Mouse (Mus musculus): Measurements from ENCODE around the gene Ern2. TPM values are rescaled to one million over a fixed set of nuclear protein-coding genes. Genes with fewer than 3 reads are reported as not detected.

Gene Ern2
- polyA plus RNA-seq, 1 experiment from 2014 or later = 0.97 TPM

GRCm38 (mm10) chr7:122158488-122158887 is 27.5 kb downstream of the Ern2 start:
- Histone ChIP-seq H3K36me3 (peaks cover 7% of the 10 kb centered on the region), H3K4me2 (peak overlapping the region; percentile 98), H3K9ac (peak overlapping the region; percentile 82), H3K4me3 (peak overlapping the region; percentile 71), H3K9me3 (no peaks in the 10 kb centered on the region), H3K27me3 (no peaks in the 10 kb centered on the region), H3K4me1 (replicated peaks) (peaks cover 40% of the 10 kb centered on the region), H3K27ac (peak overlapping the region; percentile 79; the same call in 1 of the 2 replicates)
- ATAC-seq (ENCODE audit: low FRiP score) = no peak
- 7% methylated on average over 13 of the region's 13 CpGs for WGBS

DNA sequence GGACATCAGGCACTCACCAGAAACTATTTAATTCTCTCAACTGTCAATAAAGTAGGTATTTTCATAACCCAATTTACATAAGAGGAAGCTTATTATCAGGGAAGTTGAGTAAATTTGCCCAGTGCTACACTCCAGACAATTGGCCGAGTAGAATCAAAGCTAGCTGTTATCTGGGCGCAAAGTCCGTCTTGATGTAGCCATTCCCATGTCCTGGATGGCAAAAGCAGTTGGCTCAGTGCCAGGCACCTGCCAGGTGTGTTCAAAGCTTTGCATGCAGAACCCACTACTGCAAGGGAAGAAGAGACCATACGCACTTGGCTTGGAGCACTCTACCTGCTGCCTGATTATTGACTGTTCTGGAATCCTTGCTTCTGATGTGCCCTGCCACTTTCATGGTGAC is 33.5 kb downstream of the Ern2 start:
- Histone ChIP-seq H3K4me2 (no peak overlapping the region), H3K4me3 (no peak overlapping the region), H3K27me3 (no peaks in the 10 kb centered on the region), H3K27ac (no peak overlapping the region), H3K4me1 (replicated peaks) (peaks cover 3% of the 10 kb centered on the region; the same call in 1 of the 2 replicates), H3K36me3 (peaks cover 39% of the 10 kb centered on the region), H3K9me3 (no peaks in the 10 kb centered on the region), H3K9ac (no peak overlapping the region)
- 91% methylated on average over 4 of the region's 4 CpGs for WGBS
- no peak for ATAC-seq (ENCODE audit: low FRiP score)

DNA sequence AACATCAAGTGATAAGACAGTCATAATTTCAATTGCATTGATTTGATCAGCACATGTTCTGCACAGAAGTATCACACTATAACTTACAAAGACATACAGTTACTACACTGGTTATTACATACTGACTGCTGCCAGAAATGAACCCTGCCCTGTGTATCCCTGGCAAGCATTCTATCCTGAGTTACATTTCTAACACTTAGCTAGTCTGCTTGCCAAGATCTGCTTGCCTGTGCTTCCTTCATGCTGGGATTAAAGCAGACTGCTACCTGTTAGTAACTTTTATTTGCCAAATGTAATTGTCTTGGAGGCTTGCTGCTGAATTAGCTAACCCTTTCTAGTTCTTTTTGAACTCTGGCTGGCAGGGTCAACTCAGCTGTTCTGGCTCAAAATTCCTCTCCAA is 45.0 kb downstream of the Ern2 start:
- Histone ChIP-seq H3K4me3 (no peak overlapping the region), H3K4me1 (replicated peaks) (no peaks in the 10 kb centered on the region), H3K36me3 (peaks cover 94% of the 10 kb centered on the region), H3K4me2 (no peak overlapping the region), H3K27me3 (no peaks in the 10 kb centered on the region), H3K27ac (no peak overlapping the region), H3K9me3 (no peaks in the 10 kb centered on the region), H3K9ac (no peak overlapping the region)
- no peak for ATAC-seq (ENCODE audit: low FRiP score)

DNA sequence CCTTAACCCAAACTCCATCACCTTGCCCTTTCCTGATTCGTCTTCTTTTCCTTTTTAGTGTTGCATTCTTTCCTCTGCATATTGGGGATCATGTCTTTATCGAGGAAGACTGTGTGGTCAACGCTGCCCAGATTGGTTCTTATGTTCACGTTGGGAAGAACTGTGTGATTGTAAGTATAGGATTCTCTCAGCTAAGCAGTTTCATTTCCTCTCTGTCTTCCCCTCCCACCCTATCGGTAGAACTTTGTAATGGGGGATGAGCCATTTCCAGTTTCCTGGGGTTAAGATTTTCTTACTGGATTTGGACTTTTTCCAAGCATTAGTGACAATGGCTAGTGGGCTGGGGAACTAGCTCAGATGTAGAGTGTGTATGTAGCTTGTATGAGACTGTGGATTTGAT is 47.8 kb downstream of the Ern2 start:
- no peak for ATAC-seq (ENCODE audit: low FRiP score)
- Histone ChIP-seq H3K9ac (no peak overlapping the region), H3K4me1 (replicated peaks) (peaks cover 9% of the 10 kb centered on the region), H3K36me3 (peaks cover 84% of the 10 kb centered on the region), H3K4me3 (no peak overlapping the region), H3K27me3 (no peaks in the 10 kb centered on the region), H3K27ac (no peak overlapping the region), H3K9me3 (no peaks in the 10 kb centered on the region), H3K4me2 (no peak overlapping the region)
- WGBS = 98% methylated on average over 5 of the region's 5 CpGs

DNA sequence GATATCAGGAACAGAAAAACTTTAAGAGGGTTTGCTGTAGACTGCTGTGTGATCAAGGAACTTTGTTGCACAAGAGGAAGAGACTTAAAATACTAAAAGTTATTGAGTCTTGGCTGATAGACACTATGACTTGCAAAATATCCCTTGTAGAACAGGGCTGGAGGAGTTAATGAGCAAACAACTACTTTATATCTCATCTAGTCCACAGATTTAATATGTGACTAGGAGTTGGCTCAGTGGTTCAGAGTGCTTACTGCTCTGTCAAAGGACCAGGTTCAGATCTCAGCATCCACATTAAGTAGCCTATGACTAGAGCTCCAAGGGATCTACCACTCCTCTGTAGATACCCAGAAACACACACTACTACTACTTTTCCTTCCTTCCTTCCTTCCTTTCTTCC is 48.9 kb downstream of the Ern2 start:
- Histone ChIP-seq H3K9me3 (no peaks in the 10 kb centered on the region), H3K27ac (no peak overlapping the region), H3K4me3 (no peak overlapping the region), H3K4me1 (replicated peaks) (peaks cover 13% of the 10 kb centered on the region), H3K27me3 (no peaks in the 10 kb centered on the region), H3K36me3 (peaks cover 75% of the 10 kb centered on the region), H3K4me2 (no peak overlapping the region), H3K9ac (no peak overlapping the region)
- ATAC-seq (ENCODE audit: low FRiP score) = no peak

GRCm38 (mm10) chr7:122135070-122135469 is 50.9 kb downstream of the Ern2 start:
- no peaks in the 10 kb centered on the region for H3K27me3 ChIP-seq
- H3K4me1 ChIP-seq (replicated peaks) = peaks cover 14% of the 10 kb centered on the region
- 75% methylated on average over 10 of the region's 10 CpGs for WGBS
- H3K4me3 ChIP-seq = no peak overlapping the region
- H3K9me3 ChIP-seq = no peaks in the 10 kb centered on the region
- no peak overlapping the region for H3K9ac ChIP-seq
- no peak overlapping the region for H3K27ac ChIP-seq
- peaks cover 56% of the 10 kb centered on the region for H3K36me3 ChIP-seq
- ATAC-seq (ENCODE audit: low FRiP score) = no peak
- no peak overlapping the region for H3K4me2 ChIP-seq

GRCm38 (mm10) chr7:122133338-122133625 is 52.7 kb downstream of the Ern2 start:
- Histone ChIP-seq H3K4me3 (peak overlapping the region; percentile 94), H3K36me3 (peaks cover 38% of the 10 kb centered on the region), H3K27me3 (no peaks in the 10 kb centered on the region), H3K9ac (peak overlapping the region; percentile 94), H3K9me3 (no peaks in the 10 kb centered on the region), H3K27ac (peak overlapping the region; percentile 81), H3K4me2 (peak overlapping the region; percentile 94), H3K4me1 (replicated peaks) (peaks cover 14% of the 10 kb centered on the region)
- ATAC-seq (ENCODE audit: low FRiP score) = no peak; the same call in 1 of the 2 replicates
- 22% methylated on average over 8 of the region's 8 CpGs for WGBS

GRCm38 (mm10) chr7:122132497-122133337 is 53.3 kb downstream of the Ern2 start, which contains the start of the genes Palb2 and Dctn5:
Palb2 (minus strand) TSS chr7:122132985.
Dctn5 (plus strand) TSS chr7:122133041.
- ATAC-seq (ENCODE audit: low FRiP score) = peak; percentile 95
- no peaks in the 10 kb centered on the region for H3K9me3 ChIP-seq
- peak within 1 kb of the TSS; percentile 94 for H3K9ac ChIP-seq
- peaks cover 14% of the 10 kb centered on the region for H3K4me1 ChIP-seq (replicated peaks)
- H3K27ac ChIP-seq = peak within 1 kb of the TSS; percentile 81
- H3K4me2 ChIP-seq = peak within 1 kb of the TSS; percentile 94
- peak within 1 kb of the TSS; percentile 94 for H3K4me3 ChIP-seq
- peaks cover 37% of the 10 kb centered on the region for H3K36me3 ChIP-seq
- under 1% methylated on average over 54 of the region's 54 CpGs for WGBS
- H3K27me3 ChIP-seq = no peaks in the 10 kb centered on the region

DNA sequence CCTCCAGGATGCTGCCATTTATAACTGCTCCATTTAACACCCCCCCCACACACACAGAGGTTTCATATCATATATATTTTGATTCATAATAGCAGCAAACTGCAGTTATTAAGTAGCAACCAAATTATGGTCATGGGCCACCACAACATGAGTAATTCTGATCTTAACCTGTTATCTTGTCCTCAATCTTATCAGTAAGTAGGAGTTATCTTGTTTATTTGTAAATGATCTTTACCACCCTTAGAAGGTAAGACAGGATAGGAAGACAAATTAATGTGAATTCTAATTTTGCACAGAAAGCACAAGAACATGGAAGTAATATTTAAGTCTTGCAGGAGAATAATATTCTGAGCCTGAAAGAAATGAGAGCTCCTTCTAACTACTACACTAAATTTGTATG is 54.2 kb downstream of the Ern2 start:
- no peak for ATAC-seq (ENCODE audit: low FRiP score)
- peaks cover 14% of the 10 kb centered on the region for H3K4me1 ChIP-seq (replicated peaks)
- no peaks in the 10 kb centered on the region for H3K9me3 ChIP-seq
- H3K27ac ChIP-seq = no peak overlapping the region
- H3K36me3 ChIP-seq = peaks cover 36% of the 10 kb centered on the region
- peak overlapping the region; percentile 94 for H3K4me3 ChIP-seq
- no peak overlapping the region for H3K9ac ChIP-seq
- peak overlapping the region; percentile 94 for H3K4me2 ChIP-seq
- no peaks in the 10 kb centered on the region for H3K27me3 ChIP-seq

DNA sequence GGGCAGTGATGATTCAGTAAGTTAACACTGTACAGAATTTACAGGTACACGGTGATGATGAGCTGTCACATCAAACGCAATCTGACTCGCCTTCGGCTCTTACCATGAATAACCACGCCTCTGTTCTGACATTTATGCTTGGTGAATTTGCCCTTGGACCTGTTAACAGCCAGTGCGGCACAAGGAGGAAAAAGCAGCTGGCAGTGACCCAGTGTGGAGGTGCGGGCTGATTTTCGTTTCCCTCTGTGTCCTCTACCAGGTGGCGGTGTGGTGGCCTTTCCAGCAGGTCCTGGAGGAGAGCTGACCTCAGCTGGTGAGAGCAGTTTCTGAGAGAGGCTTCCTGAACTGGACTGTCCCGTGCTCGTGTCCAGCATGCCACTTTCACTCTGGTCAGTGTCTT is 59.1 kb downstream of the Ern2 start:
- WGBS = 95% methylated on average over 11 of the region's 11 CpGs
- no peak for ATAC-seq (ENCODE audit: low FRiP score)
- H3K36me3 ChIP-seq = peaks cover 41% of the 10 kb centered on the region
- no peak overlapping the region for H3K4me2 ChIP-seq
- H3K4me1 ChIP-seq (replicated peaks) = no peaks in the 10 kb centered on the region
- no peak overlapping the region for H3K9ac ChIP-seq
- H3K4me3 ChIP-seq = no peak overlapping the region
- H3K9me3 ChIP-seq = no peaks in the 10 kb centered on the region
- no peaks in the 10 kb centered on the region for H3K27me3 ChIP-seq
- no peak overlapping the region for H3K27ac ChIP-seq

GRCm38 (mm10) chr7:122125636-122126035 is 60.4 kb downstream of the Ern2 start:
- Histone ChIP-seq H3K9ac (no peak overlapping the region), H3K36me3 (peaks cover 51% of the 10 kb centered on the region), H3K27ac (no peak overlapping the region), H3K4me2 (no peak overlapping the region), H3K4me1 (replicated peaks) (no peaks in the 10 kb centered on the region), H3K9me3 (no peaks in the 10 kb centered on the region), H3K4me3 (no peak overlapping the region), H3K27me3 (no peaks in the 10 kb centered on the region)
- no peak for ATAC-seq (ENCODE audit: low FRiP score)
- WGBS = 82% methylated on average over 8 of the region's 8 CpGs

DNA sequence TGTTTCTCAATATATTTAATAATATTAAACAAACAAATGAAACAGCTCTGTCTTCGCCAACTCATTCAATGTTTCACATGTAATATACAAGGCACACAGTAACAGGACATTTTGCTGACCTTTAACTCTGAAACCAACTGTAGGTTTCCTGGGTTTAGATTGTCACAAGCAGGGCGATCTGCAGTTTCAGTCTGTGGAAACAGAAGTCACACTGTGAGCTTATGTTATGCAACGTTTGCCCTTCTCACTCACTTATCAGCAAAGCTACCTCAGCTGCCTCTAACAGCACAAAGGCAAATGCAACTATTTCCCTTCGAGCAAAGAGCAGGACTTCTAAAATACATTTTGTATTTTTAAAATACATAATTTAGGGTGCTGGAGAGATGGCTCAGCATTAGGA is 62.5 kb downstream of the Ern2 start:
- Histone ChIP-seq H3K36me3 (peaks cover 60% of the 10 kb centered on the region), H3K4me1 (replicated peaks) (no peaks in the 10 kb centered on the region), H3K9me3 (no peaks in the 10 kb centered on the region), H3K27me3 (no peaks in the 10 kb centered on the region), H3K9ac (no peak overlapping the region), H3K27ac (no peak overlapping the region), H3K4me2 (no peak overlapping the region), H3K4me3 (no peak overlapping the region)
- WGBS = 91% methylated on average over 4 of the region's 4 CpGs
- ATAC-seq (ENCODE audit: low FRiP score) = no peak

All from hindbrain, embryonic 13.5 days (tissue).